Mouse (Mus musculus): ENCODE measurements around the gene Tspoap1.

Tspoap1 gene

DNA sequence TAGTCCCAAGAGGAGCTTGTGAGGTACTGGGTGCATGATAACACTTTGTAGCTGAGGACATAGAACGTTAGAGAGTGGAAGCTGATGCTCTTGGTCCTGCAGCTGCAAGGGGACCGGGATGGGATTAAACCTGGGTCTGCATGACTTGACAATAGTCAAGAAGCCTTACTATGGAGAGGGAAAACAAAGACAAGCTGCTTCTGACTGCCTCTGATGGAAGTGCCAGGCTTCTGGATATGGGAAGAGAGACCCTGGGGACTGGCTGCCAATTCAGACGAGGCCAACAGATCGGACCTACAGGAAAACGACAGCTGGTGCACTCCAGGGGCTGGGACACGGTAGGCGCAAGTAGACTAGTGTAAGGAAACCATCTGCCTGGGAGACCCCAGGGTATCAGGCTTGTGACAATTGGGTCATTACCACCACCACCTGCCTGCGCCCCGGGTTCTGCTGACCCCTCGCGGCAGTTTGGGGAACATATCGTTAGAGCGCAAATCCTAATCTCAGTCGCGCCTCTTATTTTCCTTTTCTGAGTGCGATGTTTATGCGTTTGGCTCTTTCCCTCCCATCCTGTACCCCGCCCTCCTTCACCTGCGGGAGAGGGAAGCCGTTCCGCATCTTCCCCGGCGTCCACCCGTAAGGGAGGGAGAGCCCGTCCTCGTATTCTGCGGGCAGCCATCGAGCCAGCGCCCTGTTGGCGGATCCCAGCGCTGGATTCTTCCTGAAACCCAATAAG is 56.5 kb downstream of the Tspoap1 start:
- DNase-seq: peak; percentile 24

DNA sequence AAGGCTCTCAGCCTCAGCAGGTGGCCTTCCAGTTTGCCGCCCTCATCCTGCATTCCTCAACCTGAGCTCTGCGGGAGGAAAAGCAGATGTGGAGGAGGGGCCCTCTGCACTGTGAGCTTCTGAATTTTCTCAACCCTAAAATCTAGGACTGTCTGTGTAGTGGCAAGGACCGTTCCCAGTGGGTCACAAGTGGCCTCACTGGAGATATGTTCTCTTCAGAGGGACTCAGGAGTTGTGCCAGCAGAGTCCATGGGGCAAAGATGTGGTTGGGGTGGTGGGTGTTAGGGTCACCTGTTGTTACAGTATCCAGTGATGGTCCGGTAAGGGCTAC is 57.1 kb downstream of the Tspoap1 start:
- no peak for DNase-seq

DNA sequence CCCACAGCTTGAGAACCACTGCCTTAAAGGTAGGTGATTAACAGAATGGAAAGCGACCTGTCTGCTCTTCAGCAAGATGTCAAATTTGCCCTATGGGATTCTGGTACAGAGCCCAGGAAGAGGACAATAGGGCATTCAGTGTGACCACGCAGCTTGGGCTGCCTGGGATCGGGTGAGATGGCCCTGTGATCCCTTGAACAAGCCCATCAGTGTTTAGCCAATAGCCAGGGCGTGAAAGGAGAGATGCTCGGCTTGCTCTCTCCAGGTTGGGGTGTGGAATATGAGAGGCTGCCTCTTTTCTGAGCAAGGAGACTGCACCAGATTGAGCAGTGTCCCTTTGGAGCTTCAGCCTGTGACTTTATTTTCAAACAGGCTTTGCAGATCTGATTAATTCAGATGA is 61.2 kb downstream of the Tspoap1 start:
- no peak for DNase-seq

DNA sequence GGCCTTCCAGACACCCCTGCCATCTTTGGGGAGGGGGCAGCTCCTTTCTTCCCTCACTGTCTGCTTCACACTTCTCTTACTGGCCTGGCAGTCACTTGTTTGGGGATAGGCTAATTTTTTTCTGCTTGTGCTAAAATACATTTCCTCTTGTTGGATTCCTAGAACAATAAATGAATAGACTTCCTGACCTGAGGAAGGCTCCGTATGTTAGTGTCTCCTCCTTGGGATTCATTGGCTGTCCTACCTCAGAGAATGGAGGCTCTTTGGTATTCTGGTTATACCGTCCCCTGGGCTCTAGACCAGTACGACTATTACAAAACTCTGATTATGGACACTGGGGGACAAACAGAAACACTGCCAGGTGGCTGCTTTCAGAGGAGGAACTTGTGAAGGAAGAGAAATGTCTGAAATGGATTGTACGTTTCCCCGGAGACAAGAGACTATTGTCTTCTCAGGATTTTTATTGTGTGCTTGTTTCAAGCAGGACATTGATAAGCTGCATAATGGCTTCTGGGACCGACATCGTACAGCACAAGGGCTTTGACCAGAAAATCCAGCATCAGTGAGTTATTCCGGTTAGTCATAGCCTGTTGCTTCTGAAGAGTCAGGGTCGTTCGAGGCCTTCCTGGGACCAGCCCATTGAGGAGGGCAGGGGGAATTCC is 68.0 kb downstream of the Tspoap1 start, which contains the start of gene Lpo:
Lpo (minus strand) TSS at position 51 of the 662 bp plus-strand sequence.
- DNase-seq: no peak
